Mouse (Mus musculus) ovary, postnatal 10 days (tissue): ENCODE data around the gene Colgalt2.

Experiments
- DNase-seq: peaks from one replicate; pipeline ENCODE4 v3.0.0; 2022; ENCODE audit warnings: low spot score

The Colgalt2 gene

DNA sequence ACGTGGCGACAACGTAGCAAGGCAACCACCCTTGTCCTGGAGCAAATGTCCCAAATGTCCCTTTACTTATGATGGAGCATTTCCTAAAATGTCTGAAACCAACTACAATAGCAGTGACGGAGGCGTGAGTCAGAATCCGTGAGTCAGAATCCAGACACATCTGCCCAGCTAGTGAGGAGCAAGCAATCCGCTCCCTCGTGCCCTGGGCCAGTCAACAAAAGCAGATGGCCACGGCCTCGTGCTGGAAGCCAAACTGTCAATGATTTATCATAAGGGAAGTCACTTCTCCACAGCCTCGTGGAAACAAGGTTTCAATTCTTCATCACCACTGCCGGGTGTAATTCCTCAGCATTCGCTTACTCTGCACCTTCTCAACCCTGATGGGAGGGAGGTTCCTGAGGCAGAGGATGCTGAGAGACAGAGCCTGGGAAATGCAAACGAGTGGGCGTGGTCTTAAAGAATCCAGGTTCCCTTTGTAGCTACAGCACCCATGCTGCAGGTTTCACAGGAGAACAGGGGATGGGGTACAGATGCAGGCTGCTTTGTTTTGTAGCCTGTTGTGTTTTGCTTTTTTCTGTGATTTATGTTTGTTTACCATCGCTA is 136.9 kb downstream of the Colgalt2 start:
- DNase-seq, result no peak

DNA sequence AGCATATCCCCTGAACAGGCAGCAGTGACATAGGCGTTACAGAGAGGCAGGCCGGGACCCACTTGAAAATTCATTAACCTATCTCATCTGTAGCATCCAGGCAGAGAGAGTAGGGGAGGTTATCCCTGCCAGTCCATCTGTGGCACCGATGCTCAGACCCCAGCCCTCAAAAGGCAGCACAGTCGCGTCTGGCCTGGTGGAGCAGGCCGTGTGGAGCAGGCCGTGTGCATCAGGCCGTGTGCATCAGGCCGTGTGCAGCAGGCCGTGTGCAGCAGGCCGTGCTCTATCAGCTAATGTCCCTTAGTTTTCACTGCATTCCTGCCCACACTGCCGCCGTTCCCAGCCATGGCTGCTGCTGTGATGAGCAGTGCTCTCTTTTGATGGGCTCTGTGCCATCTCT is 137.6 kb downstream of the Colgalt2 start:
- DNase-seq, result no peak

DNA sequence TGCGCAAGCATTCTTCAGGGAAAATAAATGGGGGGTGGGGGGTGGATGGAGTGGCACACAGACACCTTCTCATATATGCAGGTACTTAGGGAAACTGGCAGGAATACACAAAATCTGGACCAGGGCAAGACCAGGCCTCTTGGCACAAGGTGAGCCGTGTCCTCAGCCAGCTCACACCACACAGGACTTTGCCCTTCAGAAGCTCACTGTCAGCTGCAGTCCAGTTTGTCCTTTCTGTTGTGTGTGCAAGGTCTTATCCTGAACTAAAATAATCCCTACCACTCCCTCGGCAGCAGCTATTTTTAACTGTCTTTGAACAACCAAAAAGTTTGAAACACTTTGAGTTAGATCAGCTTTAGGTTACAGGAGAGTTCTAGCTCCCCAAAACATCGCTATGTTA is 139.2 kb downstream of the Colgalt2 start:
- no peak for DNase-seq

DNA sequence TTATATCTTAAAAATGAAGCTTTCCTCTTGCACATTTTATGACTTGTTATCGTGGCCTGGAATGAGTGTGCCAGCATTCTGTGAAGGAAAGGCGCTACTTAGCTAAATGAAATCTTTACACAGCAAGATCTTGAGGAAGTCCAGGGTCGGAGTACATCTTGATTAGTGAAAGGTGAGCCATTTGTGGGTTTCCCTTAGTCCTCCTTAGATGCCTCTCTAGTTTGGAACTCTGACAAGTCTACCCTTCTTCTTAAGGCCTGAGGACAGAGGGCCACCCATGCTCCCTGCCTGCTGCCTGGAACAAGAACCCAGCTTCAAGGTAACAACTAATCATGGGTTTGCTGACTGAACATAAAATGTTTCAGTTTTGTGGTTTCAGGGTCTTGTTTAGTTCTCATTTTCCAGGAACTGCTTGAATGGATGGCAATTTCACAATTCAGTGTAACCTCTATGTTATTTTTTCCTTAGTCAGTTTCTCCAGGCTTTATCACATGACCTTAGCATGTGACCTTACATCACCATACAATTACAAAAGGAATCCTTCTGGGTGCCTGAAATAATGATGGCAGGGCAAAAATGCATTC is 140.8 kb downstream of the Colgalt2 start:
- no peak for DNase-seq

DNA sequence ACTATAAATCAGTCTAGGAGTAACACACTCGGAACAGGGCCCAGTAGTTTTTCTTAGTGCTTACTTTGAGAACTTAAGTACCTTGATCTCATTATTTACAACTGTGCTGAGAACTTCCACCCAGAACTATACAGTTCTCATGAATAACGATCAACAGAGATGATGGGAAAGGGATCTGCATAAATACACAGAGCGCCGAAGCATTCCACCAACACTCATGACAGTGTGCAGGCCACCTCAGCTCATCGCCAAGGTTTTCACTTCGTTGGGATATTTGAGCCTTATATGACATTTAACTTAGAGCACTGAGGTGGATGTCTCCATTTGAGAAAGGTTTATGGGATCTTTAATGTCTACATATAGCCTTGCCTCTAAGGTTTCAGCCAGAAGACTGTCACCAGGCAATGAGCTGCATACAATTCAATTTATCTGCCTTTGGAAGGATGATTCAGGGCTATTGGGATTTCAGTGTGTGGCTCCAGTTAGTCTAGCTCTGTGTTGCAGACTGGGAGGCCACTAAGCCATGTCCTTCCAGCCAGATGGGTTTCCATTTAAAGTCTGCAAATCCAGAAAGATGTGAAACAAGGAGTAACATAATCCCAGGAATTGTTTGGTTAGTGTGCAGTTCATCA is 143.2 kb downstream of the Colgalt2 start:
- DNase-seq, result no peak

DNA sequence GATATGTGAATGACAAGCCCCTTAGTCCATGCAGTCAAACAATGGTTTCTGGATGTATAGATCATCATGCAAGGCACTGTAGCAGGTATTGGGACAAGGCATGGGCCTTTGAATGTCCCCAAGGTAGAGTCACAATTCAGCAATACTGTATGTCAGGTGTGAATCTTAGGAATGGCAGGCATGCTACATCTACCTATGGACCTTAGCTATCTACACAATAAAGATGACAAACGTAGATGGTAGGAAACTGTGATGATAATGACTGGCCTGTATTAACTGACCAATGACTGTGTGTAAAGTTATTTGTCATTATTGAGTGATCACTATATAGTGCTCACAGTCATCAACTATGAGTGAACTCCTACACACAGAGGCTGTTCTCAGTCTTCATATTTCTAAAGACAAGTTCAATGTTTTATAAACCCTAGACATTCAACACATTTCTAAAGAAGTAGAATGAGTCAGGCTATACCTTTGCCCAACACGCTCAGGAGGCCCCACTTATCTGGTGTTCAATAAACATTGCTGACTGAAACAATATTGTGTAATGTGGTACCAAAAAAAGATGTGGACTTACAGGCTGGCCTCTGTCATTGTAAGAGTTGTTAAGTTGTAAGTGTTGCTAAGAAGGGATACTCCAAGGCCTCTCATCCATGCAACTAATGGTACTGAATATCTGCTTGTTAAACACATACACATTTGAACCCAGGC is 144.0 kb downstream of the Colgalt2 start:
- DNase-seq, result no peak

GRCm38 (mm10) chr1:152549061-152549738 is 149.6 kb downstream of the Colgalt2 start:
- DNase-seq, result no peak

- DNase-seq, result no peak
These were observed 150.9 kb downstream of the Colgalt2 start for GRCm38 (mm10) chr1:152550544-152550943.

DNA sequence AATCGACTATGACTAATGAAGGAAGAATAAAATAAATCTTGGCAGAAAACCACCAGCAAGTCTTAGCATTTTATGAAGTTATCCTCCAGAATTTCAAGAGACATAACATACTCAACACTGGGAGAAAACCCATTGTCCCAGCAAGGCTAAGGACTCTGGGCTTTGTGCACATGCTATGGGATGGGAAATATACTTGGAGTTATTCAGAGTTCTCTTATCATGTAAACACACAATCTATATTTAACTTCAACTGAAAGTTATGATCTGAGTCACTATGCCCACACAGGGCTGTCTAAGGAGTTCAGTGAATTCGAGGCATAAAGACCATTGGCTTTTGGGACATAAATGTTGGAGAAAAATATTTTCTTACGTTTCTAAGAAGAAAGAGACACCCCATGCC is 151.3 kb downstream of the Colgalt2 start:
- DNase-seq, result no peak

GRCm38 (mm10) chr1:152553912-152554547 is 154.4 kb downstream of the Colgalt2 start:
- no peak for DNase-seq

DNA sequence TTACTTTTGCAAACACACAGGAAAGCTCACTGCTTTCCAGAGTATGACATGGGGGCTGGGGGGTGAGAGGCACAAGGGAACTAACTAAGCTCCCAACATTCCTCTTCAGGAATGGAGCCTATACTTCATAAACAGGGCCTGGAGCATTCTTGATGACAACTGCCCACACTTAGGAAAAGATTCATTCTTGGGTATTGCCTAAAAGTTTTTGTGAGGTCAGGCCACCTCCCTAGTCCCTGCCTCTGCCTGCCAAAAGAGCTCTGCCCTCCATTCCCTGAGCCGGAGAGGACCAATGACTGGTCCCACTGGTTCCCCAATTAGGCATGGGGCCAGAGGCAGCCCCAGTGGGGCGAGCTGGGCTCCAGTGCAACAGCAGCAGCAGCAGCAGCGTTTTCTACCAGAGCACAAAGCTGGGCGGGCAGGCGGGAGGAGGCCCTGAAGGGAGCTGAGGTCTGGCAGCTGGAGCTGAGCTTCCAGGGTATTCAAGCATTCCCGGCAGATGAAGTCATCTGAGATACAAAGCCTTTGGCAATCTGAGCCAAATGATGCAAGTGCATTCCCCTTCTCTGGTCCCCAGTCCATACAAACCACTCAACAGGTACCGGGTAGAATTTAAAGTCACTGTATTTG is 156.4 kb downstream of the Colgalt2 start:
- peak; percentile 18 for DNase-seq

GRCm38 (mm10) chr1:152556576-152557281 is 157.1 kb downstream of the Colgalt2 start:
- DNase-seq, result no peak
